8 mouse cellular contexts compared by ENCODE assay signal in the genomic region with DNA sequence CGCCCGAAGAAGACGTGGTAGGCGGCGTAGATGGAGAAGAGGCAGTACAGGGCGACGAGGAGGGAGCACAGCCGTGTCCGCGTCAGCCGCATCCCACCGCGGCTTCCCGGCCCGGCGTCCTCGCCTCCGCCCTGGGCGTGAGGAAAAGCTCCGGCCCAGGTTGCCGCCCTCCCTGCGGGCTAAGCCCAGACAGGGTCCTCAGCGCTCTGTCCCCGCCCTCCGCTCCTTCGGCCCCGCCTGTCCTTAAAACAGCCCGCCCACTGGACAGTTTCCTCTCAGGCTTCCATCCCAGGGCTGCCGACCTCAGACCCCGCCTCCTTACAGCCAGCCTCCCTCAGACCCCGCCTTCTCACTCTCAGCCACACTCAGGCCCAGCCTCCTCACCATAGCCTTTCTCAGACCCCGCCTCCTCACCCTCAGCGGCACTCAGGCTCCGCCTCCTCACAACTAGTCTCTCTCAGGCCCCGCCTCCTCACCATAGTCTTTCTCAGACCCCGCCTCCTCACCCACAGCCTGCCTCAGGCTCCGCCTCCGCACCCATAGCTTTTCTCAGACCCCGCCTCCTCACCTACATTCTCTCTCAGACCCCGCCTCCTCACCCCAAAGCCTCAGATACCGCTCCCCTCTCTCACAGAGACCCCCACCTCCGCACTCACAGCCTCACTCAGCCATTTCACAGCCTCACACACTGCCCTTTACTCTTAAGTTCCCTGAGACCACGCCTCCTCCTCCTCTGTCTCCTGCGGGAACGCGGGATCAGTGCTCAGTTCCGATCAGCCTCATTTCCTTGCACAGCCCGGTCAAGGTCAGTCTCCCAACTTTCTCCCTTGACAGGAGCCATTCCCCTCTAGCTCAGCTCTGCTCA. TPM values are rescaled to one million over a fixed set of nuclear protein-coding genes. Genes with fewer than 3 reads are reported as not detected.
DNase-seq lines count a peak whose midpoint lies in the region; ATAC-seq lines count a peak whose summit lies in the region.

A gene (minus strand): TSS at position 392 of the 865 bp plus-strand sequence.

- intact Hi-C loops in gastrocnemius, postnatal 14 days (cut with DNase I; ENCODE audit: low total_unique reads), result no loop called here
- intact Hi-C loops in left cerebral cortex, postnatal 10 days (cut with DNase I), result no loop called here

- ATAC-seq in inflammation-experienced regulatory T-cells, adult 6 months, result peak; percentile 92
- ATAC-seq in megakaryocyte-erythroid progenitor cell, adult 5-6 weeks (replicated peaks; ENCODE audit: low FRiP score, low TSS enrichment, poor library complexity, severe bottlenecking), result peak; percentile 97

- DNase-seq in adrenal gland, adult (ENCODE audit: inconsistent age in 2 of 2, low spot score in 1 of 2), result peak; percentile 98
- peak; percentile 99 for DNase-seq in embryo, embryonic 10.5 days (ENCODE audit: low spot score)
- DNase-seq in gastrocnemius, postnatal 14 days, result peak; percentile 95
- DNase-seq in left cerebral cortex, postnatal 10 days (ENCODE audit: extremely low spot score in 1 of 2, low spot score in 2 of 2), result peak; percentile 94 to 97
- peak; percentile 92 for DNase-seq in right cerebral cortex, postnatal 25 days
- peak; percentile 95 for DNase-seq in urinary bladder, postnatal 4 days (ENCODE audit: low spot score in 2 of 2)

RNA-seq across cellular contexts. Expression of the gene that starts here (rescaled TPM):
- total RNA-seq in gastrocnemius, postnatal 14 days (2021), result 10 to 100 TPM; 24.5 to 31.5 TPM
- 10 to 100 TPM; 11.9 to 19.1 (median 12.2) TPM for polyA plus RNA-seq in inflammation-experienced regulatory T-cells, adult 6 months (2017; shearing (Covaris generic))
- total RNA-seq in left cerebral cortex, postnatal 10 days (2021), result 10 to 100 TPM; 42.0 to 46.6 TPM
- total RNA-seq in megakaryocyte-erythroid progenitor cell, adult 5-6 weeks (2014; fragmentation: Nextera tagmentation), result 16.6 and 28.4 TPM in 2 replicates
- 39.7 and 51.5 TPM in 2 replicates for total RNA-seq in megakaryocyte-erythroid progenitor cell, adult 5-6 weeks (2017)

Comparison
In these comparisons a context has a peak if more than half of its experiments do, and no peak if none do; other contexts are left out.
1. Peak in every context shown above with its lines: DNase-seq and ATAC-seq.